Mouse (Mus musculus): ENCODE results near the gene Gm11549. TPM values are rescaled to one million over a fixed set of nuclear protein-coding genes. Genes with fewer than 3 reads are reported as not detected.

Gm11549 gene
- total and polyA plus RNA-seq, 3 experiments, result not detected

GRCm38 (mm10) chr3:36511491-36511890, 10.1 kb downstream of the Gm11549 start:
- dilution Hi-C loops (cut with MboI; ENCODE audit: extremely low pct_ligation_motif_present, extremely low pct_unique_long_range_greater_than_20kb, low sequenced_read_pairs) (no loop called here), in situ Hi-C loops (cut with MboI; ENCODE audit: low pct_ligation_motif_present, low pct_unique_long_range_greater_than_20kb, low sequenced_read_pairs) (no loop called here)
- Histone ChIP-seq H3K9me3 (replicated peaks; ENCODE audit: low read length) (no peaks in the 10 kb centered on the region), H3K79me2 (replicated peaks; ENCODE audit: control insufficient read depth, extremely low read depth, insufficient read depth, poor library complexity, severe bottlenecking) (no peaks in the 10 kb centered on the region), H3K4me3 (replicated peaks in 1 of 3; ENCODE audit: low read depth in 2 of 3, low read length in 2 of 3, poor library complexity in 1 of 3) (no peak overlapping the region), H3K4me1 (ENCODE audit: control insufficient read depth in 1 of 2, insufficient read depth in 2 of 2) (no peaks in the 10 kb centered on the region), H3K36me3 (replicated peaks in 1 of 2; ENCODE audit: control insufficient read depth in 1 of 2, insufficient read depth in 1 of 2, low read length in 1 of 2) (no peaks in the 10 kb centered on the region), H3K4me2 (ENCODE audit: insufficient read depth, low read depth, poor library complexity, severe bottlenecking) (no peak overlapping the region), H3K9ac (ENCODE audit: insufficient read depth, low read depth) (no peak overlapping the region), H3K27me3 (replicated peaks) (no peaks in the 10 kb centered on the region), H3K27ac (ENCODE audit: insufficient read depth, low read depth) (no peak overlapping the region)
- DNase-seq (ENCODE audit: extremely low read depth), result no peak
- no peak for TF ChIP-seq TCF12 (IDR thresholded peaks at IDR 0.05; ENCODE audit: low read depth, low read length)
- TF ChIP-seq ZMIZ1 (IDR thresholded peaks at IDR 0.05; ENCODE audit: low read depth, low read length), result no peak
- no peak for TF ChIP-seq E2F4 (IDR thresholded peaks at IDR 0.05; ENCODE audit: insufficient replicate concordance, low read depth, low read length)
- TF ChIP-seq ZC3H11A (IDR thresholded peaks at IDR 0.05; ENCODE audit: low read depth, low read length), result no peak
- TF ChIP-seq MYC (IDR thresholded peaks at IDR 0.05; ENCODE audit: low read depth, low read length), result no peak
- no peak for TF ChIP-seq SMC3 (IDR thresholded peaks at IDR 0.05; ENCODE audit: low read depth, low read length)
- no peak for TF ChIP-seq IRF4 (IDR thresholded peaks at IDR 0.05; ENCODE audit: low read depth, low read length)
- TF ChIP-seq ELF1 (IDR thresholded peaks at IDR 0.05; ENCODE audit: low read depth, low read length), result no peak
- TF ChIP-seq PAX5 (IDR thresholded peaks at IDR 0.05; ENCODE audit: low read length), result no peak
- TF ChIP-seq MEF2A (IDR thresholded peaks at IDR 0.05; ENCODE audit: borderline replicate concordance, low read depth, low read length), result no peak
- TF ChIP-seq RCOR1 (conservative IDR thresholded peaks at IDR 0.05; ENCODE audit: low read depth, low read length), result no peak
- no peak for TF ChIP-seq UBTF (IDR thresholded peaks at IDR 0.05; ENCODE audit: low read depth, low read length)
- no peak for TF ChIP-seq MXI1 (IDR thresholded peaks at IDR 0.05; ENCODE audit: low read depth, low read length)
- no peak for TF ChIP-seq MAX (IDR thresholded peaks at IDR 0.05; ENCODE audit: low read length)

- no peak overlapping the region for H3K4me3 ChIP-seq (replicated peaks in 1 of 3; ENCODE audit: low read depth in 2 of 3, low read length in 2 of 3, poor library complexity in 1 of 3)
- H3K4me2 ChIP-seq (ENCODE audit: insufficient read depth, low read depth, poor library complexity, severe bottlenecking), result no peak overlapping the region; the same call in 1 of the 2 replicates
- dilution Hi-C loops (cut with MboI; ENCODE audit: extremely low pct_ligation_motif_present, extremely low pct_unique_long_range_greater_than_20kb, low sequenced_read_pairs) (no loop called here), in situ Hi-C loops (cut with MboI; ENCODE audit: low pct_ligation_motif_present, low pct_unique_long_range_greater_than_20kb, low sequenced_read_pairs) (no loop called here)
- no peak for DNase-seq (ENCODE audit: extremely low read depth)
- no peaks in the 10 kb centered on the region for H3K36me3 ChIP-seq (replicated peaks in 1 of 2; ENCODE audit: control insufficient read depth in 1 of 2, insufficient read depth in 1 of 2, low read length in 1 of 2)
- no peak for TF ChIP-seq ZNF384 (IDR thresholded peaks at IDR 0.05; ENCODE audit: low read depth, low read length)
- no peak for TF ChIP-seq USF1 (IDR thresholded peaks at IDR 0.05; ENCODE audit: low read depth, low read length)
- no peak for TF ChIP-seq CHD1 (IDR thresholded peaks at IDR 0.05; ENCODE audit: low read depth, low read length)
- no peak for TF ChIP-seq HCFC1 (IDR thresholded peaks at IDR 0.05; ENCODE audit: low read depth, low read length)
- TF ChIP-seq SIN3A (IDR thresholded peaks at IDR 0.05; ENCODE audit: low read length), result no peak
- no peak for TF ChIP-seq KAT2A (IDR thresholded peaks at IDR 0.05; ENCODE audit: insufficient replicate concordance, low read length)
- TF ChIP-seq ZC3H11A (IDR thresholded peaks at IDR 0.05; ENCODE audit: low read depth, low read length), result no peak
- no peak for TF ChIP-seq CTCF (conservative IDR thresholded peaks at IDR 0.05 in 1 of 2, IDR thresholded peaks at IDR 0.05 in 1 of 2; ENCODE audit: low read depth in 2 of 2, low read length in 2 of 2)
- TF ChIP-seq GABPA (IDR thresholded peaks at IDR 0.05; ENCODE audit: insufficient replicate concordance, low read depth, low read length), result no peak
- TF ChIP-seq MYC (IDR thresholded peaks at IDR 0.05; ENCODE audit: low read depth, low read length), result no peak
- no peak for TF ChIP-seq NELFE (IDR thresholded peaks at IDR 0.05; ENCODE audit: low read depth, low read length)
- no peak for TF ChIP-seq CHD2 (IDR thresholded peaks at IDR 0.05; ENCODE audit: low read length)
- TF ChIP-seq POLR2A (IDR thresholded peaks at IDR 0.05; ENCODE audit: low read depth, low read length), result no peak
- TF ChIP-seq MAX (IDR thresholded peaks at IDR 0.05; ENCODE audit: low read length), result no peak
- no peak for TF ChIP-seq JUN (IDR thresholded peaks at IDR 0.05; ENCODE audit: insufficient read depth, low read depth, low read length)
- no peak for TF ChIP-seq NRF1 (IDR thresholded peaks at IDR 0.05; ENCODE audit: low read depth, low read length)
- TF ChIP-seq TBP (conservative IDR thresholded peaks at IDR 0.05; ENCODE audit: low read depth, low read length), result no peak
- TF ChIP-seq MAFK (IDR thresholded peaks at IDR 0.05; ENCODE audit: insufficient replicate concordance, low read length), result no peak
- no peak for TF ChIP-seq MEF2A (IDR thresholded peaks at IDR 0.05; ENCODE audit: borderline replicate concordance, low read depth, low read length)
- H3K79me2 ChIP-seq (replicated peaks; ENCODE audit: control insufficient read depth, extremely low read depth, insufficient read depth, poor library complexity, severe bottlenecking), result no peaks in the 10 kb centered on the region
- no peak overlapping the region for H3K9ac ChIP-seq (ENCODE audit: insufficient read depth, low read depth)
- no peaks in the 10 kb centered on the region for H3K9me3 ChIP-seq (replicated peaks; ENCODE audit: low read length)
- no peaks in the 10 kb centered on the region for H3K27me3 ChIP-seq (replicated peaks)
- peaks cover 0 to 3% of the 10 kb centered on the region in 2 experiments; a peak in 2 of 4 replicates for H3K4me1 ChIP-seq (ENCODE audit: control insufficient read depth in 1 of 2, insufficient read depth in 2 of 2)
- H3K27ac ChIP-seq (ENCODE audit: insufficient read depth, low read depth), result no peak overlapping the region
Measured at GRCm38 (mm10) chr3:36505809-36506735, 15.5 kb downstream of the Gm11549 start.

All from CH12.LX (cell line).